Mouse (Mus musculus) heart, adult 18-20 months (tissue): ENCODE measurements around the gene Nol7. TPM values are rescaled to one million over a fixed set of nuclear protein-coding genes. Genes with fewer than 3 reads are reported as not detected.
A peak's percentile ranks its signal among the peaks of the same experiment; 100 is the strongest.

Source experiments
- DNase-seq, 2 experiments: peaks; one replicate each; pipeline ENCODE4 v3.0.0; 2021 to 2022; ENCODE audit warnings: mixed read lengths in 1 of 2
- total RNA-seq, 2 experiments: library from RNA; stranded (reverse); gene quantifications; 2 replicates each; pipeline ENCODE4 v1.2.3; 2021

The Nol7 gene
- total RNA-seq, 2 experiments from 2014 or later = 108 to 114 TPM

GRCm38 (mm10) chr13:43428436-43428835 is 30.2 kb downstream of the Nol7 start:
- no peak for DNase-seq

- DNase-seq = no peak
These were observed 35.2 kb downstream of the Nol7 start for GRCm38 (mm10) chr13:43433395-43433794.

- no peak for DNase-seq
These were observed 42.2 kb downstream of the Nol7 start for GRCm38 (mm10) chr13:43440376-43440775.

- no peak for DNase-seq
These were observed 44.4 kb downstream of the Nol7 start for GRCm38 (mm10) chr13:43442551-43442950.

- DNase-seq = no peak
These were observed 45.5 kb downstream of the Nol7 start for GRCm38 (mm10) chr13:43443706-43444105.

GRCm38 (mm10) chr13:43444717-43445116 is 46.5 kb downstream of the Nol7 start:
- no peak for DNase-seq

- peak in 1 of 2 experiments; percentile 20 for DNase-seq
These were observed 47.6 kb downstream of the Nol7 start for GRCm38 (mm10) chr13:43445754-43446153.

- no peak for DNase-seq
These were observed 49.5 kb downstream of the Nol7 start for GRCm38 (mm10) chr13:43447721-43448120.

- no peak for DNase-seq
These were observed 52.5 kb downstream of the Nol7 start for GRCm38 (mm10) chr13:43450686-43451085.

- DNase-seq = no peak
These were observed 54.0 kb downstream of the Nol7 start for GRCm38 (mm10) chr13:43452177-43452576.

- no peak for DNase-seq
These were observed 54.8 kb downstream of the Nol7 start for GRCm38 (mm10) chr13:43452843-43453605.

- no peak for DNase-seq
These were observed 56.2 kb downstream of the Nol7 start for GRCm38 (mm10) chr13:43454431-43454830.

Other genes with a start within 250 kb of the Nol7 start
- gene Tbc1d7, start 226.9 kb upstream of the Nol7 start, total RNA-seq = 10 to 100 TPM; 26.7 to 34.9 TPM
- 10 to 100 TPM; 32.3 to 34.3 TPM for gene Gfod1, start 94.2 kb upstream of the Nol7 start, total RNA-seq
- 10 to 100 TPM; 57.5 to 67.9 TPM for gene Sirt5, start 32.9 kb upstream of the Nol7 start, total RNA-seq
- gene Ranbp9, start 82.9 kb downstream of the Nol7 start, total RNA-seq = 10 to 100 TPM; 40.5 to 45.0 TPM
- 10 to 100 TPM; 49.3 to 52.2 TPM for gene Mcur1, start 161.8 kb downstream of the Nol7 start, total RNA-seq
- not detected for gene Rnf182, start 217.3 kb downstream of the Nol7 start, total RNA-seq